Mouse (Mus musculus) ES-E14 (cell line): ENCODE results near the gene Ldlrap1. TPM values are rescaled to one million over a fixed set of nuclear protein-coding genes. Genes with fewer than 3 reads are reported as not detected.

Experiments
- DNase-seq: peaks from one replicate; pipeline ENCODE4 v3.0.0-alpha.2; 2013; ENCODE audit warnings: low read depth, low spot score
- H3K27ac ChIP-seq: 2 replicates; pipeline ENCODE4 v1.5.1; 2012; ENCODE audit warnings: low read depth, mild to moderate bottlenecking, low read length, moderate library complexity, mixed read lengths; ENCODE audit not compliant: poor library complexity, insufficient read depth, severe bottlenecking
- H3K36me3 ChIP-seq: 2 replicates; pipeline ENCODE4 v1.6.1; 2012; ENCODE audit warnings: mild to moderate bottlenecking, low read length, moderate library complexity, mixed read lengths; ENCODE audit not compliant: control insufficient read depth, poor library complexity, insufficient read depth, severe bottlenecking
- H3K4me1 ChIP-seq, 2 experiments: fragments of 150-350 bp in 1 of 2; sonication (generic) in 1 of 2; 2 replicates each; pipeline ENCODE4 v1.6.1; 2012; ENCODE audit warnings: low read length in 2 of 2, mild to moderate bottlenecking in 1 of 2, mixed read lengths in 1 of 2; ENCODE audit not compliant: control insufficient read depth in 2 of 2, insufficient read depth in 2 of 2, poor library complexity in 1 of 2
- H3K4me3 ChIP-seq, 2 experiments: fragments of 150-350 bp in 1 of 2; sonication (generic) in 1 of 2; 2 replicates each; pipeline ENCODE4 v1.5.1; 2012; ENCODE audit warnings: low read length in 2 of 2, low read depth in 1 of 2, mild to moderate bottlenecking in 1 of 2, mixed read lengths in 1 of 2; ENCODE audit not compliant: insufficient read depth in 1 of 2, poor library complexity in 1 of 2, severe bottlenecking in 1 of 2
- H3K9ac ChIP-seq: 2 replicates; pipeline ENCODE4 v1.6.1; 2012; ENCODE audit warnings: low read depth, mild to moderate bottlenecking, low read length, mixed read lengths; ENCODE audit not compliant: poor library complexity, insufficient read depth, severe bottlenecking
- H3K9me3 ChIP-seq: fragments of 150-350 bp; sonication (generic); 2 replicates; pipeline ENCODE4 v1.6.1; 2012; ENCODE audit warnings: low read depth, mild to moderate bottlenecking, low read length; ENCODE audit not compliant: control insufficient read depth, insufficient read depth
- CHD2 ChIP-seq: IDR thresholded peaks from 2 replicates; pipeline ENCODE4 v1.6.1; 2014; ENCODE audit warnings: mild to moderate bottlenecking, low read depth, low read length, inconsistent platforms
- HCFC1 ChIP-seq: IDR thresholded peaks from 2 replicates; pipeline ENCODE4 v1.6.1; 2012; ENCODE audit warnings: low read length, inconsistent platforms, borderline replicate concordance; ENCODE audit not compliant: insufficient read depth
- MAFK ChIP-seq: IDR thresholded peaks from 2 replicates; pipeline ENCODE4 v1.6.1; 2014; ENCODE audit warnings: mild to moderate bottlenecking, low read depth, low read length, inconsistent platforms; ENCODE audit not compliant: insufficient read depth
- ZC3H11A ChIP-seq: IDR thresholded peaks from 2 replicates; pipeline ENCODE4 v1.6.1; 2012; ENCODE audit warnings: low read depth, mild to moderate bottlenecking, inconsistent platforms, low read length, borderline replicate concordance
- ZNF384 ChIP-seq: IDR thresholded peaks from 2 replicates; pipeline ENCODE4 v1.6.1; 2012; ENCODE audit warnings: low read depth, low read length, inconsistent platforms
- in situ Hi-C, 2 experiments: fragments of 600-800 bp; cut with MboI; formaldehyde crosslinking; loops; one replicate each; pipeline ENCODE4 v1.15.1; 2025; ENCODE audit warnings: low sequenced_read_pairs in 2 of 2, inconsistent platforms in 1 of 2; ENCODE audit not compliant: unreplicated experiment in 2 of 2
- total RNA-seq: library from RNA; depleted of rRNA; stranded (reverse); fragments of 300-350 nt; gene quantifications from 2 replicates; pipeline ENCODE4 v1.2.3, GENCODE M21; 2012

The Ldlrap1 gene
- total RNA-seq, 1 experiment, result 15.0 TPM

- H3K27ac ChIP-seq, result no peak overlapping the region
Measured at GRCm38 (mm10) chr4:134752911-134753426, 14.9 kb downstream of the Ldlrap1 start.

GRCm38 (mm10) chr4:134751682-134752380 lies 16.0 kb downstream of the Ldlrap1 start:
- peaks cover 2 to 23% of the 10 kb centered on the region in 2 experiments; a peak in 2 of 4 replicates for H3K4me1 ChIP-seq

More at GRCm38 (mm10) chr4:134752911-134753426, 14.9 kb downstream of the Ldlrap1 start:
- Histone ChIP-seq H3K9me3 (no peaks in the 10 kb centered on the region), H3K4me1 (peaks cover 2 to 23% of the 10 kb centered on the region in 2 experiments; a peak in 2 of 4 replicates), H3K9ac (no peak overlapping the region), H3K4me3 (no peak overlapping the region), H3K36me3 (peaks cover 13% of the 10 kb centered on the region; the same call in 1 of the 2 replicates)
- DNase-seq, result no peak
- in situ Hi-C loops, result no loop called here
- no peak for TF ChIP-seq HCFC1
- TF ChIP-seq ZC3H11A, result no peak
- no peak for TF ChIP-seq MAFK
- TF ChIP-seq ZNF384, result no peak
- TF ChIP-seq CHD2, result no peak

GRCm38 (mm10) chr4:134750825-134751224 lies 17.0 kb downstream of the Ldlrap1 start:
- Histone ChIP-seq H3K36me3 (peaks cover 24% of the 10 kb centered on the region; the same call in 1 of the 2 replicates), H3K4me3 (no peak overlapping the region), H3K9ac (no peak overlapping the region), H3K27ac (no peak overlapping the region), H3K4me1 (peaks cover 2 to 23% of the 10 kb centered on the region in 2 experiments; a peak in 2 of 4 replicates), H3K9me3 (no peaks in the 10 kb centered on the region)
- in situ Hi-C loops, result no loop called here
- DNase-seq, result no peak
- TF ChIP-seq ZNF384, result no peak
- no peak for TF ChIP-seq MAFK
- no peak for TF ChIP-seq CHD2
- TF ChIP-seq HCFC1, result no peak
- no peak for TF ChIP-seq ZC3H11A

More at GRCm38 (mm10) chr4:134751682-134752380, 16.0 kb downstream of the Ldlrap1 start:
- TF ChIP-seq MAFK, result no peak
- TF ChIP-seq ZNF384, result no peak
- no peak for TF ChIP-seq CHD2
- no peak for TF ChIP-seq ZC3H11A
- no peak for TF ChIP-seq HCFC1
- Histone ChIP-seq H3K36me3 (peaks cover 21% of the 10 kb centered on the region; the same call in 1 of the 2 replicates), H3K9me3 (no peaks in the 10 kb centered on the region), H3K9ac (no peak overlapping the region), H3K4me3 (no peak overlapping the region), H3K27ac (no peak overlapping the region)
- in situ Hi-C loops, result no loop called here
- DNase-seq, result no peak

GRCm38 (mm10) chr4:134750263-134750662 lies 17.6 kb downstream of the Ldlrap1 start:
- in situ Hi-C loops, result no loop called here
- TF ChIP-seq ZC3H11A (no peak), ZNF384 (no peak), MAFK (no peak), HCFC1 (no peak), CHD2 (no peak)
- no peak for DNase-seq
- peaks cover 24% of the 10 kb centered on the region; the same call in 1 of the 2 replicates for H3K36me3 ChIP-seq
- no peaks in the 10 kb centered on the region for H3K9me3 ChIP-seq
- no peak overlapping the region for H3K27ac ChIP-seq
- H3K4me1 ChIP-seq, result peaks cover 2 to 20% of the 10 kb centered on the region in 2 experiments; a peak in 2 of 4 replicates
- no peak overlapping the region for H3K4me3 ChIP-seq
- no peak overlapping the region for H3K9ac ChIP-seq
